Mouse (Mus musculus) ES-E14 (cell line): ENCODE data around the gene Smyd3. TPM values are rescaled to one million over a fixed set of nuclear protein-coding genes. Genes with fewer than 3 reads are reported as not detected.

Experiments used
- DNase-seq: peaks from one replicate; pipeline ENCODE4 v3.0.0-alpha.2; 2013; ENCODE audit warnings: low read depth, low spot score
- H3K27ac ChIP-seq: 2 replicates; pipeline ENCODE4 v1.5.1; 2012; ENCODE audit warnings: low read depth, mild to moderate bottlenecking, low read length, moderate library complexity, mixed read lengths; ENCODE audit not compliant: poor library complexity, insufficient read depth, severe bottlenecking
- H3K36me3 ChIP-seq: 2 replicates; pipeline ENCODE4 v1.6.1; 2012; ENCODE audit warnings: mild to moderate bottlenecking, low read length, moderate library complexity, mixed read lengths; ENCODE audit not compliant: control insufficient read depth, poor library complexity, insufficient read depth, severe bottlenecking
- H3K4me1 ChIP-seq, 2 experiments: fragments of 150-350 bp in 1 of 2; sonication (generic) in 1 of 2; 2 replicates each; pipeline ENCODE4 v1.6.1; 2012; ENCODE audit warnings: low read length in 2 of 2, mild to moderate bottlenecking in 1 of 2, mixed read lengths in 1 of 2; ENCODE audit not compliant: control insufficient read depth in 2 of 2, insufficient read depth in 2 of 2, poor library complexity in 1 of 2
- H3K4me3 ChIP-seq, 2 experiments: fragments of 150-350 bp in 1 of 2; sonication (generic) in 1 of 2; 2 replicates each; pipeline ENCODE4 v1.5.1; 2012; ENCODE audit warnings: low read length in 2 of 2, low read depth in 1 of 2, mild to moderate bottlenecking in 1 of 2, mixed read lengths in 1 of 2; ENCODE audit not compliant: insufficient read depth in 1 of 2, poor library complexity in 1 of 2, severe bottlenecking in 1 of 2
- H3K9ac ChIP-seq: 2 replicates; pipeline ENCODE4 v1.6.1; 2012; ENCODE audit warnings: low read depth, mild to moderate bottlenecking, low read length, mixed read lengths; ENCODE audit not compliant: poor library complexity, insufficient read depth, severe bottlenecking
- H3K9me3 ChIP-seq: fragments of 150-350 bp; sonication (generic); 2 replicates; pipeline ENCODE4 v1.6.1; 2012; ENCODE audit warnings: low read depth, mild to moderate bottlenecking, low read length; ENCODE audit not compliant: control insufficient read depth, insufficient read depth
- CHD2 ChIP-seq: IDR thresholded peaks from 2 replicates; pipeline ENCODE4 v1.6.1; 2014; ENCODE audit warnings: mild to moderate bottlenecking, low read depth, low read length, inconsistent platforms
- HCFC1 ChIP-seq: IDR thresholded peaks from 2 replicates; pipeline ENCODE4 v1.6.1; 2012; ENCODE audit warnings: low read length, inconsistent platforms, borderline replicate concordance; ENCODE audit not compliant: insufficient read depth
- MAFK ChIP-seq: IDR thresholded peaks from 2 replicates; pipeline ENCODE4 v1.6.1; 2014; ENCODE audit warnings: mild to moderate bottlenecking, low read depth, low read length, inconsistent platforms; ENCODE audit not compliant: insufficient read depth
- ZC3H11A ChIP-seq: IDR thresholded peaks from 2 replicates; pipeline ENCODE4 v1.6.1; 2012; ENCODE audit warnings: low read depth, mild to moderate bottlenecking, inconsistent platforms, low read length, borderline replicate concordance
- ZNF384 ChIP-seq: IDR thresholded peaks from 2 replicates; pipeline ENCODE4 v1.6.1; 2012; ENCODE audit warnings: low read depth, low read length, inconsistent platforms
- in situ Hi-C, 2 experiments: fragments of 600-800 bp; cut with MboI; formaldehyde crosslinking; loops; one replicate each; pipeline ENCODE4 v1.15.1; 2025; ENCODE audit warnings: low sequenced_read_pairs in 2 of 2, inconsistent platforms in 1 of 2; ENCODE audit not compliant: unreplicated experiment in 2 of 2
- total RNA-seq: library from RNA; depleted of rRNA; stranded (reverse); fragments of 300-350 nt; gene quantifications from 2 replicates; pipeline ENCODE4 v1.2.3, GENCODE M21; 2012

Gene Smyd3
- total RNA-seq, 1 experiment = 18.3 TPM

GRCm38 (mm10) chr1:179161947-179162346 lies 355.9 kb downstream of the Smyd3 start:
- Histone ChIP-seq H3K27ac (no peak overlapping the region), H3K4me1 (no peaks in the 10 kb centered on the region), H3K36me3 (no peaks in the 10 kb centered on the region), H3K9me3 (no peaks in the 10 kb centered on the region), H3K9ac (no peak overlapping the region), H3K4me3 (no peak overlapping the region)
- in situ Hi-C loops = no loop called here
- TF ChIP-seq ZNF384 = no peak
- TF ChIP-seq ZC3H11A = no peak
- no peak for TF ChIP-seq MAFK
- no peak for TF ChIP-seq CHD2
- no peak for TF ChIP-seq HCFC1
- no peak for DNase-seq

- no peak for DNase-seq
- Histone ChIP-seq H3K4me3 (no peak overlapping the region), H3K36me3 (no peaks in the 10 kb centered on the region), H3K9me3 (no peaks in the 10 kb centered on the region), H3K27ac (no peak overlapping the region), H3K4me1 (no peaks in the 10 kb centered on the region), H3K9ac (no peak overlapping the region)
- in situ Hi-C loops = no loop called here
- no peak for TF ChIP-seq HCFC1
- no peak for TF ChIP-seq MAFK
- no peak for TF ChIP-seq ZC3H11A
- no peak for TF ChIP-seq CHD2
- TF ChIP-seq ZNF384 = no peak
These were observed 357.1 kb downstream of the Smyd3 start for GRCm38 (mm10) chr1:179160697-179161096.

GRCm38 (mm10) chr1:179152376-179152775 lies 365.5 kb downstream of the Smyd3 start:
- in situ Hi-C loops = no loop called here
- H3K36me3 ChIP-seq = no peaks in the 10 kb centered on the region
- no peak overlapping the region for H3K27ac ChIP-seq
- no peak overlapping the region for H3K4me3 ChIP-seq
- no peak for TF ChIP-seq CHD2
- H3K9me3 ChIP-seq = no peaks in the 10 kb centered on the region
- no peaks in the 10 kb centered on the region for H3K4me1 ChIP-seq
- H3K9ac ChIP-seq = no peak overlapping the region
- DNase-seq = no peak

GRCm38 (mm10) chr1:179151275-179151674 lies 366.6 kb downstream of the Smyd3 start:
- no peaks in the 10 kb centered on the region for H3K9me3 ChIP-seq
- no peak for TF ChIP-seq CHD2
- TF ChIP-seq ZC3H11A = no peak
- no peak for TF ChIP-seq ZNF384
- no peak for TF ChIP-seq HCFC1
- TF ChIP-seq MAFK = no peak
- H3K9ac ChIP-seq = no peak overlapping the region
- no peaks in the 10 kb centered on the region for H3K4me1 ChIP-seq
- no peak overlapping the region for H3K27ac ChIP-seq
- H3K4me3 ChIP-seq = no peak overlapping the region
- no peaks in the 10 kb centered on the region for H3K36me3 ChIP-seq
- in situ Hi-C loops = no loop called here
- no peak for DNase-seq

DNA sequence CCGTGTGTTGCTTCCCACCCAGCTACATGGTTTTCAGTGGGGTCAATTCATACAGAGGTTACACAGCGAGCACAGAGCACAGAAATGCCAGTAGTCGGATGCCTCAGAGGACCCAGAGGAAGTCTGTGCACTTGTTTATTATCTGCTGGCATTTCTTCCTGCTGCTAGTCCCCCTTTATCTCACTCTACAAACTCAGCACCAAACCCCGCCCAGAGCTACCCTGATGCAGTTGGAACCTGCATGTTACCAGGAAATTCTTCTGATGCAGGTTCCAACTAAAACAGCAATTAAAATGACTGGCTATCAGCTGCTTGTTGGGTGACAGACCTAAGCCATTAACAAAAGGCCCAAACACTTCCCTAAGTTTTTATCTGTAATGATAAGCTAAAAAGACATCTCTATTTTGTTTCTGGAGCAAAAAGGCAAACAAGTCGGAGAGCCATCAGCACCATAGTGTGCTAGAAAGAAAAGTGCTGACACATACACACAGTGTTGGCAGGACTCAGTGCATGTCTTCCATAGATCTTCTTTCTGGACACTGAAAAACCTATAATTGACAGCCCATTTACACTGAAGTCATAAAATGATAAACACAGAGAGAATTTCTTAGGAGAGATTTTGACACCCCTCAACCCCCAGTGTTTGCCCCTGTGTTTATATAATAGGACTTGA lies 368.2 kb downstream of the Smyd3 start:
- no peaks in the 10 kb centered on the region for H3K9me3 ChIP-seq
- H3K4me3 ChIP-seq = no peak overlapping the region
- no peak overlapping the region for H3K9ac ChIP-seq
- no peak for DNase-seq
- H3K36me3 ChIP-seq = no peaks in the 10 kb centered on the region
- no peak for TF ChIP-seq ZC3H11A
- no peak for TF ChIP-seq HCFC1
- no peak for TF ChIP-seq MAFK
- TF ChIP-seq ZNF384 = no peak
- TF ChIP-seq CHD2 = no peak
- in situ Hi-C loops = loop anchor here in 1 of 2 experiments (10.0 kb wide), 1 partner anchor 625 kb away; the partner anchor contains the start of gene Kif26b
- H3K27ac ChIP-seq = no peak overlapping the region
- no peaks in the 10 kb centered on the region for H3K4me1 ChIP-seq
